Mouse (Mus musculus) small intestine, adult 2 months (tissue): ENCODE measurements around the gene Lama2.

Source experiments
- CTCF ChIP-seq: fragments of 200-500 bp; IDR thresholded peaks from 2 replicates; pipeline ENCODE4 v1.5.1; 2012; ENCODE audit warnings: low read depth, mild to moderate bottlenecking, control low read depth, inconsistent platforms, low read length, moderate library complexity, mixed read lengths; ENCODE audit not compliant: insufficient replicate concordance, insufficient read length; ENCODE audit errors: extremely low read depth
- POLR2A ChIP-seq: fragments of 200-500 bp; IDR thresholded peaks from 2 replicates; pipeline ENCODE4 v1.6.1; 2012; ENCODE audit warnings: low read depth, mild to moderate bottlenecking, control low read depth, inconsistent platforms, low read length, moderate library complexity

DNA sequence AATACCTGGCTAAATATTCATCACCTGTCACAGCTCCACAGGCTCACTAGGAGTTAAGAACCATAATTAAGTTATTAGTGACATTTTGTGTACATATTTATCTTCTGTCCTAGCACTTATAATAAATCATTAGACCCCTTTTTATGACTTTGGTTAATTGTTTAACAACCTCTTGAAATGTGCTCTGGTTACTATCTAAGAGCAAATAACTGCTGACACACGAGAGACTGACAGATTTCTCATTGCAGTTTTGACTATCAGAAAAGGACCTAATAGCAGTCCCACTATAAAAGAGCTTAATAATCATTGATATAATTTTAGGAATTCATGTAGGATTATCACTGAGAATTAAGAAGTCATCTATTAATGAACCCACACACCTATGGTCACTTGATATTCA lies 421.1 kb downstream of the Lama2 start:
- TF ChIP-seq CTCF (no peak), POLR2A (no peak)
